Mouse (Mus musculus) embryonic facial prominence, embryonic 15.5 days (tissue): Measurements from ENCODE around the gene Bank1. TPM values are rescaled to one million over a fixed set of nuclear protein-coding genes. Genes with fewer than 3 reads are reported as not detected.

Experiments
- ATAC-seq: fragments of 200-750 bp; cut with Nextera tagmentation; 2 replicates; pipeline ENCODE4 v1.8.0; 2017; ENCODE audit warnings: low read depth, moderate TSS enrichment; ENCODE audit not compliant: insufficient number of reproducible peaks, low FRiP score, low TSS enrichment
- H3K27ac ChIP-seq: fragments of 300-500 bp; sonication (generic); replicated peaks from 2 replicates; pipeline ENCODE4 v1.5.1; 2015; ENCODE audit warnings: mild to moderate bottlenecking, inconsistent platforms
- H3K27me3 ChIP-seq: fragments of 300-500 bp; sonication (generic); 2 replicates; pipeline ENCODE4 v1.6.1; 2015; ENCODE audit warnings: inconsistent platforms
- H3K36me3 ChIP-seq: fragments of 300-500 bp; sonication (generic); 2 replicates; pipeline ENCODE4 v1.6.1; 2015; ENCODE audit warnings: mild to moderate bottlenecking, inconsistent platforms
- H3K4me1 ChIP-seq: fragments of 300-500 bp; sonication (generic); 2 replicates; pipeline ENCODE4 v1.6.1; 2015; ENCODE audit warnings: inconsistent platforms
- H3K4me2 ChIP-seq: fragments of 300-500 bp; sonication (generic); replicated peaks from 2 replicates; pipeline ENCODE4 v1.6.1; 2015; ENCODE audit warnings: mild to moderate bottlenecking, inconsistent platforms
- H3K4me3 ChIP-seq: fragments of 300-500 bp; sonication (generic); replicated peaks from 2 replicates; pipeline ENCODE4 v1.5.1; 2015; ENCODE audit warnings: mild to moderate bottlenecking, inconsistent platforms
- H3K9ac ChIP-seq: fragments of 300-500 bp; sonication (generic); 2 replicates; pipeline ENCODE4 v1.6.1; 2015; ENCODE audit warnings: inconsistent platforms
- H3K9me3 ChIP-seq: fragments of 300-500 bp; sonication (generic); replicated peaks from 2 replicates; pipeline ENCODE4 v1.6.1; 2016; ENCODE audit warnings: inconsistent platforms
- WGBS: fragments of 180-500 bp; shearing (Covaris S2); methylation state at CpG from one replicate; pipeline ENCODE4 v1.1.7; 2015; 5-methylcytosine and 5-hydroxymethylcytosine counted together
- polyA plus RNA-seq: library from polyadenylated mRNA; unstranded; fragments of >200 nt; fragmentation: Nextera tagmentation; extraction: Ambion mirVana; gene quantifications from 2 replicates; pipeline ENCODE4 v1.2.1, GENCODE M21; 2015

Bank1 gene
- polyA plus RNA-seq, 1 experiment from 2014 or later: 1.1 TPM

DNA sequence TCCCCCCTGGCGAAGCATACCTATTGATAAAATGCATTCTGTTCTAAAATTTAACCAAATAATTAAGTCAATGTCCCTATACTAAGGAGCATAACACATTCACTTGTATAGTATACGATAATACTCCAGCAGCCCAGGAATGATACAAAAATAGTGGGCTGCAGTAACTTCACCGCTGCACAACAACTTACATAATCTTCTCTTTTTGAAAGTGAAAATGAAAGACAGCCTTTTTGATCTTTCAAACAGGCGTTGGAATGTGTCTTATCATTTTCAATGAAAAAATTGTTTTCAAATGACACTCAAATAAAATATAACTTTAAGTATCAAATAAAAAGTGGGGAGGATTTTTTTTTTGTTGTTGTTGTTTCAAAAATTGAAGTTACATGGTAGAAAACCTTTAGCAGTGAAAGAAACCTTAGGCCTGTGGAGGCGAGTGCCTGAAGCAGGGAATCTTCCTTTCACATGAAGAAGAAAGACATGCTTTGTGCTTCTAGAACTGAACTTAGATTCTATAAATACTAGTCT lies 224.8 kb downstream of the Bank1 start:
- no peak overlapping the region for H3K4me2 ChIP-seq
- no peaks in the 10 kb centered on the region for H3K36me3 ChIP-seq
- no peaks in the 10 kb centered on the region for H3K9me3 ChIP-seq
- ATAC-seq: no peak
- H3K4me1 ChIP-seq: no peaks in the 10 kb centered on the region
- H3K4me3 ChIP-seq: no peak overlapping the region
- 79% methylated on average over 5 of the region's 5 CpGs for WGBS
- no peak overlapping the region for H3K9ac ChIP-seq
- no peak overlapping the region for H3K27ac ChIP-seq
- no peaks in the 10 kb centered on the region for H3K27me3 ChIP-seq

DNA sequence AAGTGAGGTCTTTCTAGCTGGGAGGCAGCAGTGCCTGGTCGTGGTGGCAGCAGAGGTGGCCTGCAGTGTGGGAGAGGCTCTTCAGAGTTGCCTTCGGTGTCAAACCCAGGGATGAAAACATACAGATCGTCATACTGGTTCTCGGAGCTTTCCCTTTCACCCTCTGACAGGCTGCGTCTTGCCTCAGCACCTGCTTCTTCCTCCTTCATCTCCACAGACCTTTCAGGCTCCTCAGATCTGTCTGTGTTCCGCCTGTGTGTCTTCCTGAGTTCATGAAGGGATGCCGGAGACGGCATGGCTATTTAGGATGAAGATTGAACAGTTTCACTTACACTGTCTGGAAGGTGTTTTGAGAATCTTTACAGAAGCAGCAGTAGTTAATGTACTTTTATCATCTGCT lies 225.6 kb downstream of the Bank1 start:
- H3K36me3 ChIP-seq: no peaks in the 10 kb centered on the region
- no peak overlapping the region for H3K4me3 ChIP-seq
- no peak overlapping the region for H3K27ac ChIP-seq
- no peaks in the 10 kb centered on the region for H3K4me1 ChIP-seq
- no peak for ATAC-seq
- H3K4me2 ChIP-seq: no peak overlapping the region
- H3K27me3 ChIP-seq: no peaks in the 10 kb centered on the region
- no peaks in the 10 kb centered on the region for H3K9me3 ChIP-seq
- no peak overlapping the region for H3K9ac ChIP-seq
- WGBS: 68% methylated on average over 8 of the region's 8 CpGs

DNA sequence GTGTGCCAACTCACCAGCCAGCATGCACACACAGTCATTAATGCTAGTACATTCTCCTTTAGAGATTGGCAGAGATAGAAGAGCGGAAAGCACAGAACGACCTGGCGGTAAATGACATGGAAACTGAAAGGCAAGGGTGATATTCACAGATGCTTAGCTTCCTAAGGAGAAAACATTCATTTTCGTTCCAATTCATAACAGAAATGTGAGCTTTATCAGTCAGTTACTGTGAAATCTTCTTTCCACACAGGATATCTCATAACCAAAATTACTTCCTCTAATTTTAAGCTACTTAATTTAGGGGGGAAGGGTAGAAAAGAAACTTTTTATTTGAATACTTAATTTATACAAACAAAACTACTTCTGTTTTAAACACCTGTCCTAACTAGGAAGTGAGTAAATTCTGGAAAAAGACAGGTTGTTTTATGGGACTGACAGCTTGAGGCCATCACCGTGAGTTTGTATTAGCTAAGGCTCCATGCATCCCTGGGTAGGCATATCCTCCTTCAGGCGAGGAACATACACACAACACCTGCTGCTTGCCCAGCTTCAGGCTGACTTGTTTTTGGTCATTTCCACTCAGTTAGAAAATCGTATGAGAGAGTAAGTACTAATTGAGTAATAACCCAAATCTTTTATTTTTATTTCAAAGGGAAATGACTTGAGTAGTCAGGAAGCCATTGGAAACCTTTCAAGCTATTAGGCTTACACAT lies 238.8 kb downstream of the Bank1 start:
- Histone ChIP-seq H3K9me3 (no peaks in the 10 kb centered on the region), H3K27me3 (no peaks in the 10 kb centered on the region), H3K36me3 (no peaks in the 10 kb centered on the region), H3K4me3 (no peak overlapping the region), H3K9ac (no peak overlapping the region), H3K4me1 (no peaks in the 10 kb centered on the region), H3K27ac (no peak overlapping the region), H3K4me2 (no peak overlapping the region)
- no peak for ATAC-seq
- WGBS: 77% methylated on average over 7 of the region's 7 CpGs

DNA sequence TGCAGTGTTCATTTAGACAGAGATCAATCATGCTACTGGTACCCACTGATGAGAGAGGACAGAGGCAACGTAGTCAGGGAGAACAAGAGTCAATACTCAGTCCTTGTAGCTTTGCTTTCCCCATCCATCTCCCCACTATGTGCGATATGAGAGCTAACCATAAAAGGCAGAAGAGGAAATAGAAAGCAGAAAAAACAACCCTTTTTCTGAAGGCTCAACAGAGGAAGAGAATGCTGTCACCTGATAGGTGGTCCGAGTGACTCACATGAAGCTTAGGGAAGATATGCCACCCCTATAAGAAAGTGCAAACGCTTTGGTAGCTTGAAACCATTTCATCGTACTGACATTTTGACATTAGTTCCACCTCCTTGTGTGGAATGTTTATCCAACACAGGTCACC lies 239.4 kb downstream of the Bank1 start:
- H3K27me3 ChIP-seq: no peaks in the 10 kb centered on the region
- H3K9me3 ChIP-seq: no peaks in the 10 kb centered on the region
- no peaks in the 10 kb centered on the region for H3K36me3 ChIP-seq
- no peak overlapping the region for H3K9ac ChIP-seq
- ATAC-seq: no peak
- H3K4me3 ChIP-seq: no peak overlapping the region
- no peak overlapping the region for H3K27ac ChIP-seq
- WGBS: 74% methylated on average over 5 of the region's 5 CpGs
- no peak overlapping the region for H3K4me2 ChIP-seq
- no peaks in the 10 kb centered on the region for H3K4me1 ChIP-seq

DNA sequence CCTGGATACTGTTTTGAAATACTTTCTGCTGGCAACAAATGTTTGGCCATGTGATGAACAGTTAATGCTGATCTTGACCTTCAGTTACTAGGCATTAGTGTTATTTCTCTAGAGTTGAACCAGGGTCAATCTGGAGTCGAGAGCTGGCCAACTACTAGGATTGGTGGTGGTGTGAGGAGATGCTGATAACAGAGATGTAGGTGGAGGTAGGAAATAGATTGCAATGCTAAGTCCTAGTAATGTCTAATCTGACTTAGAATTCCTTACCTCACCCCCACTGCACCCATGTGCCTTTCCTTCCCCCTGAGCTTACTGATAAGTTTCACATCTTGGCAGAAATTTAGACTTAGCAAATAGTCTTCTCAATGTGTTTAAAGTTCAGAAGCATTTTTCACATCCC lies 240.8 kb downstream of the Bank1 start:
- no peak overlapping the region for H3K4me2 ChIP-seq
- no peaks in the 10 kb centered on the region for H3K9me3 ChIP-seq
- ATAC-seq: no peak

DNA sequence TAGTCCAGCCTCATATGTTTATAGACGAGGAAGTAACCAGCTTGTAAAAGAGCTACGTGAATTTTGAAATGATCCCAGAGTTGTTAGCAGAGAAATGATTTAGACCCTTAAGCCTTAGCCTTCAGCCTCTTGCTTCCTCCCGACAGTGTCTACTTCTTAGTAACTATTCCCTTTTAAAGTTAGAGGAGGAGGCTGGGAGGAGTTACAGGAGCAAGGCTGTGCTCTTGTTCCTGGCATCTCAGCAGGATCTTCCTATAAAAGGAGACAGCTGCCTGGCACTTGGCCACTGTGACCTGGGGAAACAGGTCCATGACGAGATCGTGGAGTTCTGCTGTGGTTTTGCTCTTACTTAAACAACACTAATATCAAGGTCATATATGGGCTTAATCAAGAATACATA lies 241.8 kb downstream of the Bank1 start:
- no peak overlapping the region for H3K9ac ChIP-seq
- H3K9me3 ChIP-seq: no peaks in the 10 kb centered on the region
- H3K36me3 ChIP-seq: no peaks in the 10 kb centered on the region
- 48% methylated on average over 5 of the region's 5 CpGs for WGBS
- H3K4me3 ChIP-seq: no peak overlapping the region
- no peak overlapping the region for H3K27ac ChIP-seq
- H3K4me1 ChIP-seq: no peaks in the 10 kb centered on the region
- ATAC-seq: no peak
- no peaks in the 10 kb centered on the region for H3K27me3 ChIP-seq
- no peak overlapping the region for H3K4me2 ChIP-seq

More for the DNA sequence above, 240.8 kb downstream of the Bank1 start:
- Histone ChIP-seq H3K9ac (no peak overlapping the region), H3K27me3 (no peaks in the 10 kb centered on the region), H3K36me3 (no peaks in the 10 kb centered on the region), H3K4me1 (no peaks in the 10 kb centered on the region), H3K4me3 (no peak overlapping the region), H3K27ac (no peak overlapping the region)
- 79% methylated on average over 1 of the region's 1 CpGs for WGBS

DNA sequence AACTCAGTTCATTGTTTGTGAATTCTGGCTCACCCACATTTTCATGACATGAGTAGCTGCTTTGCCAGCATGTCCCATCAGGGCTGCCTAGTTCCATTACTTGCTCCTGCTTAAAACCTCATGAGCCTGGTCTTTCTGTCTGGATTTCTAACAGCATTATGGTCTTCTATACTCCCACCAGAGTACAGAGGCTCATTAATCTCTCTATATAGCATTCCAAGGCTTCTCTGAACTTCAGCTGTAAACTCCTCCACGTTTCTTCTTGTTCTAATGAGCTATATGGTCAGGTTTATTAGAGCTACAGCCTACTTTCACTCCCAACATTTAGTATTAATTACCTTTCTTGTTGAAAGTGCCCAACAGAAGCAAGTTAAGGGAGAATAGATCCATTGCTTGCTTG lies 244.6 kb downstream of the Bank1 start:
- Histone ChIP-seq H3K4me1 (no peaks in the 10 kb centered on the region), H3K27me3 (no peaks in the 10 kb centered on the region), H3K36me3 (no peaks in the 10 kb centered on the region), H3K9ac (no peak overlapping the region), H3K4me3 (no peak overlapping the region), H3K27ac (no peak overlapping the region), H3K9me3 (no peaks in the 10 kb centered on the region), H3K4me2 (no peak overlapping the region)
- 79% methylated on average over 1 of the region's 1 CpGs for whole genome bisulfite sequencing
- ATAC-seq: no peak

DNA sequence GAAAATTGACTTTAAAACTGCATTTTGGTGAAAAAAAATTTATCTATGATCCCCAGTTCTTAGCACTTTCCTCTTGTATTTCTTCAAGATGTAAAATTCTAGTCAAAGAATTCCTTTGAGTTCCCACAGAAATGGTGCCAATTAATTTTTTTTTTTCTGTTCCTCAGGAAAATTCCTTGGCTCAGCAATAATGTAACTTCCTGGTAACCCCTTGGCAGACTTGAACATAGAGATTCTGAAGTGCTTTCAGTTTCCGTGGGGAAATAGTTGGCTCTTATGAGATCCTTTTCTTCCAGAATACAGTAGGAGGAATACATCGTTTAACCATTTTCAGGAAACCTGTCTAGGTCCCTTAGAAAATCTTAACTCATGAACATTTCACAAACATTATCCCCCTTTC lies 247.3 kb downstream of the Bank1 start:
- H3K4me3 ChIP-seq: no peak overlapping the region
- H3K9ac ChIP-seq: no peak overlapping the region
- no peak for ATAC-seq
- no peaks in the 10 kb centered on the region for H3K36me3 ChIP-seq
- no peaks in the 10 kb centered on the region for H3K27me3 ChIP-seq
- no peak overlapping the region for H3K27ac ChIP-seq
- H3K4me2 ChIP-seq: no peak overlapping the region
- no peaks in the 10 kb centered on the region for H3K4me1 ChIP-seq
- no peaks in the 10 kb centered on the region for H3K9me3 ChIP-seq
- 45% methylated on average over 2 of the region's 2 CpGs for WGBS

DNA sequence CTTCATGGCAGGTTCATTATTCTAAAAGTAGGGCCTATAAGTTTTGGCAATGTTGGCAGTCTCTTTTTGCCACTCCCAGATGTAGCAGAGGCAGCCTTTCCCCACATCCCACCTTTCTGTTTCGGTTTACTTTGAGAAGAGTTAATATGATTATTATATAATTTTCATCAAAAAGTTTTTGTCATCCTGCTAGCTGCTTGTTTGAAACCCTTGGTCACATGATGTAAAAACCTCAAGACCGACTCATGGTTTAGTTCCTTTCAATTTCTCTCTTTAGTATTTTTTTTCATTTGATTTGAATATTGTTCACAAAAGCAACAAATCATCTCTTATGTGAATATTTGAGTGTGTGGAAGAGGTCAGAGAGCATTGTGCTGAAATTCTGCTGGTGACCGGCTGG lies 255.5 kb downstream of the Bank1 start:
- 90% methylated on average over 3 of the region's 3 CpGs for WGBS
- no peaks in the 10 kb centered on the region for H3K36me3 ChIP-seq
- no peak overlapping the region for H3K4me2 ChIP-seq
- no peak overlapping the region for H3K9ac ChIP-seq
- H3K9me3 ChIP-seq: no peaks in the 10 kb centered on the region
- H3K4me3 ChIP-seq: no peak overlapping the region
- no peaks in the 10 kb centered on the region for H3K4me1 ChIP-seq
- no peaks in the 10 kb centered on the region for H3K27me3 ChIP-seq
- H3K27ac ChIP-seq: no peak overlapping the region
- ATAC-seq: no peak

DNA sequence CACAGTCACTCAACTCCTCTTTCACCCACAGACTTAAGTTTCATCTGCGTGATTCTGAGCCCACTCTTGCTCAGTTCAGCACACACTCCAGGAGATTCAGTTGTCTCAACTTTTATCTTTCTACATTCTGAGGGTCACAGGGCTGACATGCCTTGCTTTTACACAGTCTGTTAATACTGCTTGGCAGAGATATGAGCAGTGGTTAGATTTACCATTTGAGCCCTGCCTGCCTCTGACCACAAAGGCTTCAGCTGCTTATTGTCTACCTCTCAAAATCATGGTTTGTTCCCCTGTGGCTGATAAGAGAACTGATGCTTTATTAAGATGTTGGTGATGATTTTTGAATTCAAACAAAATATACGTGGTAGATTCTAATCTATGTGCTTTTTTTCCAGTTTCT lies 264.0 kb downstream of the Bank1 start:
- no peak overlapping the region for H3K4me3 ChIP-seq
- no peaks in the 10 kb centered on the region for H3K4me1 ChIP-seq
- H3K27ac ChIP-seq: no peak overlapping the region
- H3K36me3 ChIP-seq: no peaks in the 10 kb centered on the region
- no peaks in the 10 kb centered on the region for H3K27me3 ChIP-seq
- no peak for ATAC-seq
- no peak overlapping the region for H3K9ac ChIP-seq
- no peak overlapping the region for H3K4me2 ChIP-seq
- 78% methylated on average over 2 of the region's 2 CpGs for WGBS
- no peaks in the 10 kb centered on the region for H3K9me3 ChIP-seq

DNA sequence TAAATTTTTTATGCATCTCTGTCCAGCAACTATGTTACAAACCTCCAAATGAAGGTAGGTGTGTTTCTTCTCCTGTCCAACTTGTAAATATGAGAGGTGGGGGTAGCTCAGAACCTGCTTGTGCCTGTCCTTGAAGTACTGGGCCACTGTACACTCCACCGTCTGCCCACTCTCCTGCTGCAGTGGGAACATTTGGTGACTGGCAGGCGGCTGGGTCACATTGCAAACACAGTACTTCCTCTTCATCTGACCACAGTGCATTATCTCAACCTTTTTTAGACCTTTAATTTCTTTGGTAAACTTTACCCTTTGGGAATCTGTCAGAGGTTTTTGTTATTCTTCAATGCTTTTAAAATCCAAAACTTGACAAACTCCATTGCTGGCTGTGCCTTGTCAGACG lies 275.2 kb downstream of the Bank1 start:
- Histone ChIP-seq H3K9me3 (no peaks in the 10 kb centered on the region), H3K4me2 (no peak overlapping the region), H3K27ac (no peak overlapping the region), H3K4me3 (no peak overlapping the region), H3K27me3 (no peaks in the 10 kb centered on the region), H3K9ac (no peak overlapping the region), H3K4me1 (no peaks in the 10 kb centered on the region), H3K36me3 (no peaks in the 10 kb centered on the region)
- no peak for ATAC-seq
- 85% methylated on average over 3 of the region's 3 CpGs for WGBS

DNA sequence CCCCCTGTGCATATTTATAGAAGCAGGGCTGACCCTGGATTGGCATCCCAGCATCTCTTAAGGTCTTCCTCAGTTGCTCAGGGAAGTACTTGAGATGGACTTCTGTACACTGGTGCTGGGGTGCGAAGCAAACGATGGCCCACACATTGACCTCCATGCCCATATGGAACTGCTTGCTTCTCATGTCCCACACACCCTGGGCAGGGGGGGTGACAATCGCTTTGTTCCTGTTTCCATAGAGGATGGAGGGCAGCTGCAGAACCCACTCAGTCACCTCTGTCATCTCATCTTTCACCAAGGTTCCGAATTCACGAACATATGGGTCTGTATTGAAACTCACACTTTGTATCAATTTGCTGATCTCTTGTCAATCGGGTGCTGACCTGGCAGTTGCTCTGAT lies 275.7 kb downstream of the Bank1 start:
- no peak for ATAC-seq
- WGBS: 89% methylated on average over 6 of the region's 6 CpGs

More for the DNA sequence above, 275.7 kb downstream of the Bank1 start:
- no peak overlapping the region for H3K4me2 ChIP-seq
- H3K4me3 ChIP-seq: no peak overlapping the region
- H3K27me3 ChIP-seq: no peaks in the 10 kb centered on the region
- H3K36me3 ChIP-seq: no peaks in the 10 kb centered on the region
- no peaks in the 10 kb centered on the region for H3K9me3 ChIP-seq
- H3K4me1 ChIP-seq: no peaks in the 10 kb centered on the region
- H3K9ac ChIP-seq: no peak overlapping the region
- H3K27ac ChIP-seq: no peak overlapping the region
